Mouse (Mus musculus) frontal cortex, postnatal 25 days (tissue): ENCODE results near the gene Spg21.

Source experiments
- DNase-seq, 2 experiments: peaks; one replicate each; pipeline ENCODE4 v3.0.0; 2022; ENCODE audit warnings: low spot score in 2 of 2

Gene Spg21

DNA sequence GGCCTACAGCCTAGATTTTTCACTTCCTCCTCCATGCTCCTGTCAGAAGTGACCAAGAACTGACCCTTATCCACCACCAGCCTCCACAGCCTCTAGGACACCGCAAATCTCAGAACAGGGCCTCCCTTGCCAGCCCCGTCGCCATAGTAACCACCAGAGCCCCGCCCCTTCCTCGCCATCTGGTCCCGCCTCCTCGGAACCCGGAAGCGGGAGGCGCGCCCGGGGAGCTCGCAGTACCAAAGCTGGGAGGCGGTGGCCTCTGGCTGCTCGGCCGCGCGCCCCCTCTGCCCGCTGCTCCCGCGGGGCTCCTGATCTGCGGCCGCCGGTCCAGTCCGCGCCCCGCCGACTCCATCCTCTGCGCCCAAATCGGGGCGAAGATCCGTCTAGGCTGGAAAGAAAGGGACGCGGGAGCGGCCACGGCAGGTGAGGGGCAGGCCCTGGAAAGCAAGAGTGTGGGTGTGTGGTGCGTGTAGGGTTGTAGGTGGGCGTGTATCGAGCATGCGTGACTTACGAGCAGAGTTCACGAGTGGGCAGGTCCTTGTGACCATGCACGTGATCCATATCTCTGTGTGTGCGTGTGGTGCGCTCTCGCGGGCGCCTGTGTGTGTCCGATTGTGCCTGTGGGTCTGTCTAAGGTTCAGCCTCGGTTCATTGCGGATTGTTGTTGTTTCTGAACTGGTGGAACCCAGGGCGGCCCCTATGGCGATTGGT is at the start of gene Spg21:
Gene Spg21 (plus strand): TSS at position 216 of the 711 bp plus-strand sequence.
- DNase-seq, result peak; percentile 87 to 92

DNA sequence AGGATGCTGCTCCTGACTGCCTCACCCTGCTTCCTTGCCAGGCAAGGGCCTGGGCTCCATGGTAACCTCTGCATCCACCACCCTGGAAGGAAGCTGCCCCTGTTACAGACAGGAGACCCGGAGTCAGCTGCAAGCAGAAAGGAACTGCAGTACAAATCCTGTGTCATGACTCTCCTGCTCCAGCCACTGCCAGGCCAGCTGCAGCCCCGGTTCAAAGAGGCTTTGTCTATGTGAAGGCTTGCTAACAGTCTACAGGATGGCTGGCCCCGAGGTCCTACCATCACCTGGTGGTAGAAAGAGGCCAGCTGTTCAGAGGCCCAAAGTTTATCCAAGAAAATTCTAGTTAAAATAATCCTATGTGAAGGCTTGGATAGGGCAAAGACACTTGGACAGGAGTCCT is 49.4 kb upstream of the Spg21 start:
- DNase-seq, result no peak

DNA sequence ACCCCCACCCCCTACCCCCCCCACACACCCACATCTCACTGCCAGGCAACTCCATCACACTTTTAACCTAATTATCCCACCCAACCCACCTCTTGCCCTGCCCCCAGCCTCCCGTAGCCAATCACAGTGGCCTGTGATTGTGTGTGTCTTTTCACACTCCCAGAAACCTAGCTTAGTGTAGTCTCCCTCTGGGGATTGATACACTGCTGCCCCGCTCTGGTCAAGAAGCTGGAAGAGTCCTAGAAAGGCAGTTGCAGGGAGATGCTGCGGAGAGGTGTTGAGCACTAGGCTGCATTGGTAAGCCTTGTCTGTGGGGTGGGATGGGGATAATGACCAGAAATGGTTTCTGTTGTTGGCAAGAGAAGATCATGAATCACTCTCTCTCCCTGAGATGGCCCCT is 43.0 kb upstream of the Spg21 start:
- no peak for DNase-seq

DNA sequence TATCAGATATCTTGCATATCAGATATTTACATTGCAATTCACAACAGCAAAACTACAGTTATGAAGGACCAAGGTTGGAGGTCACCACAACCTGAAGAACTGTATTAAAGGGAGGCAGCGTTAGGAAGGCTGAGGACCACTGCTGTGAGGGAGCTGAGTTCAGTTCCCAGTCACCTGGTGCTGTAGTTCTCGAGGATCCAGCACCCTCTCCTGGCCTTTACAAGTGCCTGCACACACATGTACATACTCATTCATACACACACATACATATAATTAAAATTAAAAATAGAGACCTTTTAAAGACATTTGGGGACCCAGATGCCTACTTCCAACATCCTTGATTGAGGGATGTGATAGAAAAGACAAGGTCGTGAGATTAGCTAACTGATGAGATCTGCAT is 41.1 kb upstream of the Spg21 start:
- DNase-seq, result no peak

DNA sequence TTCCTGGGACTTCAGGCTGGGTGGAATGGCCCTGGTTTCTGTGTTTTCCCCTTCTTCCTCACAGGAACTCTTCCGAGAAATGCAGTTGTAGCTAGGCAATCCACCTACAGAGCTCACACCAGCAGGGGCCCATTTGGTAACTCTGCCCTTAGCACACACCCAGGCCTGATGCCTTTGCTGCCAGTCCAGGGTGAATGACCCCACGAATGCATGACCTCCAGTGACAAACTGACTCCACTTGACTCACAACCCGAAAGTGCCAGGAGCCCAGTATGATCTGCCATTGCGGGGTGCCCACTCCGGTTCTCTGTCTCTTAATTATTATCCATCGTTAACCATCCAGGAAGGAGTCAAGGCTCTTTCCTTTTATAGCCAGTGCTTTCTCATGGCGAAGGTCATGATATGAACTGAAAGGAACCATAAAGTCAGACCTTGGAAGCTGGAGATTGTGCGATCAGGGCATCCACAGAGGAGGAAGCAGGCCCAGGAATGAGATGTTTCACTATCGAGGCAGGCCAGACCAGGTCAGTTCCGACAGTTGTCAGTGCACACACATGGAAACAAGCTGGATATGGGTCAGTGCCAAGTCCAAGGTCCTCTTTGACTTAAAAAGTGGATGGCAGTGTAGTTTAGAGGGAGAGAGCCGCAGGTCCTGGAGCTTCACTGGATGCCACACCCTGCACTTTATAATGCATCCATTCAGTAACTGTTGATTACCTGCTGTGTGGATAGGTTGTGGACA is 37.8 kb upstream of the Spg21 start, which contains the start of gene Slc51b:
Gene Slc51b (minus strand): TSS at position 196 of the 742 bp plus-strand sequence.
- no peak for DNase-seq

DNA sequence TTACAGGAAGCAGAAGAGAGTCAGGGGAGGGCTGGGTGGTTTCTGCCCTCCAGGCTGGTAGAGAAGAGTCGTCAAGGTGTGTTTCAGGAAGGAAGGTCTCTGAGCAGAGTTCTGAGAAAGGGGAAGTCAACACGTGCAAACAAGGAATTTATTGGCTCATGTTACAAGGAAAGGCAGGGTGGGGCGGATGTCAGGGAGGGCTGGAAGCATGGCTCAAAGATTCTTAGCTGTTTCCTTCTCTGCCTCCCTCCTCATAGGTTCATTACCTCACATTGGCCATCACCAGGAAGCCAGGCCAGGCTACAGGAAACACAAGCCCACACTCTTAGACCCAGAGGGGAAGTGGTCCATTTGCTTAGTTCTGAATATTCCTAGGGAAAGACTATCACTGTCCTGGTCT is 36.4 kb upstream of the Spg21 start:
- no peak for DNase-seq

DNA sequence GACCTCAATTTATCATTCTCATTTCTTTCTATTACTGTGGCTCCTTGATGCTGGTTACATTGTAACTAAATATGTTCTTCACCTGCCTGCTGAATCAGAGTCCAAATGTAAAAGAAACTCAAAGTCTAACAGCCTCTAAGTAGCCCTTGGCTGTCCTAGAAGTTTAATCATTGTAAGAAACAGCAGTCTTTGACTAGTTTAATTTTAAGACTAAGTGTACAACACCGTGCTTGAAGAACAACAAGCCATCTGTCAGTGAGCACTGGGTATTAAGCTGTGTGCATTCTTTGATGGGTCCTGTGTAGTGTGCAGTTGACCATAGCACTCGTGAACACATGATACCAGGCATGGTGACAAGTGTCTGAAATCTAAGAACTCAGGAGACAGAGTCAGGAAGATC is 33.2 kb upstream of the Spg21 start:
- no peak for DNase-seq

DNA sequence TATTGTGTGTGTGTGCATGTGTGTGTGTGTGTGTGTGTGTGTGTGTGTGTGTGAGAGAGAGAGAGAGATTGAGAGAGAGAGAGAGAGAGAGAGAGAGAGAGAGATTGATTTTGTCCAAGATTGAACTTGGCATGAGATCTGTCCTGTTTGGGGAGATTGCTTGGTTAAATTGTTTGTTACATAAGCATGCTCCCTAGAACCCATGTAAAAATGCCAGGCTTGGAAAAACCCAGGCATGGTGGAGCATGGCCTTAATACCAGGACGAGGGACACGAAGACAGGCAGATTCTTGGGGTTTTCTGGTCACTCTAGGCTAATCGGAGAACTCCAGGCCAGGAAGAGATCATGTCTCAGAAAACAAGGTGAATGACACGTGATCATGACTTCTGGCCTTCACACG is 32.7 kb upstream of the Spg21 start:
- no peak for DNase-seq

DNA sequence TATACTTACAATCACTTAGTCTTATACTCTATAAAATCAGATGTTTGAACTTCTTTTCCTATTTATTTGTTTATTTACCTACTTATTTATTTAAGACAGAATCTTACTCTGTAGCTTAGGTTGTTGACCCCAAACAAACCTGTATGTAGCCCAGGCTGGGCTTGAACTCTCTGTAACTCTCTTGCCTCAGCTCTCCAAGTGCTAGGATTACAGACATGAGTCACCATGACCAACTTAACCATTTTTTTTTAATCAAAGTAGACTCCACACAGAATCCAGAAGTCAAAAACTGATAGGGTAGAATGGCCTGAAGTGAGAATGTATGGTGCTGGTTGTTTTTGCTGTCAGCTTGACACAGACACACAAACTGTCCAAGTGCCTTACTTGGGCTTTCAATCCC is 30.3 kb upstream of the Spg21 start:
- DNase-seq, result no peak

DNA sequence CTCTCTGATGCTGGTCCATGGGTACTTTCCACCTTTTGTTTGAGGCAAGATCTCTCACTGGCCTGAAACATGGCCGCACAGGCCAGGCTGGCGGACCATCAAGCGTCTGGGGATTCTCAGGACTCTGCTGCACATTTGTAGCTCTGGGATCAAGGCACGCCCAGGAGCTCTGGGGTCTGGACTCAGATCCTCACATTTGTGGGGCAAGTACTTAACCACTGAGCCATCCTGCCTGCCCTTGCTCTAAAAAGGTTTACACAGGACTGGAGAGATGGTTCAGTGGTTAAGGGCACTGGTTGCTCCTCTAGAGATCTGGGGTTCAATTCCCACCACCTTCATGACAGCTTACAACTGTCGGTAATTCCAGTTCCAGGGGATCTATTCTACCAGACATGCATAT is 29.8 kb upstream of the Spg21 start:
- DNase-seq, result no peak

DNA sequence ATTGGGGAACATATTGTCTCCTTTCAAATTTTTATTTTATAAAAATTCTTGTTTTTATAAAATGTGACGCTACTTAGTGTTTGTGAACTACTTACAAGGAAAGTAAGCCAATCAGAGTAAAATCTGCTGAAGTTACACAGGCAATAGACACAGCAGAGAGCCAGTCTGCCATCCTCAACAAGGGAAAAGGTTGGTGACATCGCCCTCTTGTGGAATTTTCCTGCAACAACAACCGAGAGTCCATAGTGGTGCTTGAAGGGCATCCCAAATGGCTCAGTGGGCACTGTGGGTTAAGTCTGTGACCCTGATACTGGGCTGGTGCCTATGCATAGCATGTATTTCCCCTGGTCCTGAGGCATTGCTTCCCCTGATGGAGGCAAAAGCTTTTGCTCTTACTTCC is 28.5 kb upstream of the Spg21 start:
- peak; percentile 86 to 88 for DNase-seq

DNA sequence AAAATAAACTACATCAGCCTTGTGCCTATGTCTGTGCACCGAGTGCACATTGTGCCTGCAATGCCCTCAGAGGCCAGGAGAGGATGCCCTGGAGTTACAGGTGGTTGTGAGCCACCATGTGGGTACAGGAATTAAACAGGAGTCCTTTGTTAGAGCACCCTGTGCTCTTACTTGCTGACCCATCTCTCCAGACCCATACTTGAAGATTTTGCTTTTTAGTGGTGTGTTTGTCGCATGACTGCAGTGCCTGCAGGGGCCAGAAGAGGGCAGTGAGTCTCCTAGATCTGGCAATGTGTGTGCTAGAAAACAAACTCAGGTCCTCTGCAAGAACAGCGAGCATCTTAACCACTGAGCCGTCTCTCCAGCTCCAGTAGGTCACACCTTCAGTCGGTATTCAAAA is 26.6 kb upstream of the Spg21 start:
- DNase-seq, result no peak

DNA sequence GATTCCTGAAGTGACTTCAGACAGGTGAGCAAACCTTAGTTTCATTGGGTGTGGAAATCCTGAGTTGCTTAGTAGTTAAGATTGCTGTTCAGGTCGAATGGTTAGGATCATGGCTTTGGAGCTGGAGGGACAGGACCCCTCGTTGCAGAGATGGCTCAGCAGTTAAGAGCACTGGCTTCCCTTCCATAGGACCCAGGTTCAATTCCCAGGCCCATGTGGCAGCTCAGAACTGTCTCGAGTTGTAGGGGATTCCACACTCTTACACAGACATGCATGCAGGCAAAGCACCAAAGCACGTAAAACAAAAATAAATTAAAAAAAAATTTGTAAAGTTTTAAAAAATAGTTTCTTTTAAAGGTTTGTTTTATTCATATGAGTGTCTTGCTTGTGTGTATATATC is 25.5 kb upstream of the Spg21 start:
- DNase-seq, result no peak

DNA sequence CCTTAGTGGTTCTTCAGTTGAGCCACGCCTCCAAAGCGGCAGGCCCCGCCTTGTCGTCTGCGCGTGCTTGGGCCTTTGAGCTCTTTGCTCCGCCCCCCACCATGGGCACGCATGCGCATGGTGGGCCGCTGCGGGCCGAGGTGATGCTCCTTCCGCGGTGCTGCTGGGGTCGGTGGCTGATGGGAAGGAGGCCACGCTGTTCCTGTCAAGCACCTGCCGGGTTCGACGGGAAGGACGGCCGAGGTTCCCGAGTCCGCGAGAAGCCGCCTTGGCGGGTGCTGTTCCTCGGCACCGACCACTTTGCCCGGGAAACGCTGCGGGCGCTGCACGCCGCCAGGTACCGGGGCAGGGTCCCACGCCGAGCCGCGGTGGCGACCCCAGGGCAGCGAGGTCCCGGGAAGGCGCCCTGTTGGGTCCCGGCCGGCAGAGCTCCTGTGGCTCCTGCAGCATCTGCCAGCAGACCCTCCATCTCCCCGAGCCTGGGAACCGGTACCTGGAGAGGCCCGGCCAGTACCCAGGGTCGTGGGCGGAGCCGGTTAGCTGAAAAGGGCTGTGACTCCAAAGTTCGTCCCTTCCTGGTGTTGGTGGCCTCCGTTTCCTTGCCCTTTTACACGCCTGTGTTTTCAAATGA is 25.0 kb upstream of the Spg21 start, which contains the start of gene Mtfmt:
Gene Mtfmt (plus strand): TSS at position 112 of the 631 bp plus-strand sequence.
- DNase-seq, result peak; percentile 76 to 82

DNA sequence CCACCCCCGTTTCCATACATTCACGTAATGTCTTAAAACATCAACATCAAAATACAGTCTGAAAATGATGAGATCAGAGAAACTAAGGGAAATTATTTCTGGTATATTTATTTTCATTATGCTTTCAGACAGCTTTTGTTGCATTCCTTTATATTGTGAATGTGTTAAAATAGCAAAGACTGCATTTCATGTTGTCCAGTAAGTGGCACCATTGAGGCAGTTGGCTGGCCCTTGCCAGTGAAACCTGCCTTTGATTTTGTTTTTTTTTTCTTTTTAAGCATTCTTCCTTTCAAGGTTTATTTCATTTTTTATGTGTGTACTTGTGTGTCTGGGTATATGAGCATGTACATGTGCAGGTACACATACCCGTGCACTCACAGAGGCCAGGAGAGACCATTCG is 16.1 kb upstream of the Spg21 start:
- DNase-seq, result no peak

DNA sequence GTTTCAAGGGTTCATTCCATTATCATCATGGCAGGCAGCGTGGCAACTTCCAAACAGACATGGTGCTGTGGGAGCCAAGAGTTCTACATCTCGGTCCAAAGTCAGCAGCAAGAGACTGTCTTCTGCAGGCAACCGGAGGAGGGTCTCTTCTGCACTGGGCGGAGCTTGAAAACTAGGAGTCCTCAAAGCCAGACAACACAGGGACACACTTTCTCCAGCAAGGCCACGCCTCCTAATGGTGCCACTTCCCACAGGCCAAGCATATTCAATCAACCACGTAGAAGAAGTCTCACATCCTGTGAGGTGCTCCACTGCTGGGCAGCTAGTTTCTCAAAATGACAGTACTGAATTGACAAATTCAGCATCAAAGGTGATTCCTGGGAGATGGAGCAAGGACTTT is 12.8 kb upstream of the Spg21 start:
- DNase-seq, result no peak

DNA sequence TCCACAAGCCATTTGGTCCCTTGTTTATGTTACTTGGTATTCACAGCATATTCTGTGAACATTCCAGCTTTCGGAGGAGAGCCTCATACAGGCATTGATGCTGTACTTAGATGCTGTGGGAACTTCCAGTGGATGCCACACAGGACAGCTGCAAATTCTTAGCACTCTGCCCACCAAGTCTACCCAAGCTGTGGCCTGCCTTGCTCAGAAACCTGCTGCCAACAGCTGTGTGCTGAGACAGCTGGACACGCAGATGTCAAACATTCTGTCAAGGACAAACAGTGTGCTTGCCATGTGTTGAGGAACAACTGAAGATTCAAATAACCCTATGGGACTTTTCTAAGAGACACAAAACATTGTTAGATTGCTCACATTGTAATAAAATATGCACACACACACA is 1.8 kb upstream of the Spg21 start:
- DNase-seq, result no peak

DNA sequence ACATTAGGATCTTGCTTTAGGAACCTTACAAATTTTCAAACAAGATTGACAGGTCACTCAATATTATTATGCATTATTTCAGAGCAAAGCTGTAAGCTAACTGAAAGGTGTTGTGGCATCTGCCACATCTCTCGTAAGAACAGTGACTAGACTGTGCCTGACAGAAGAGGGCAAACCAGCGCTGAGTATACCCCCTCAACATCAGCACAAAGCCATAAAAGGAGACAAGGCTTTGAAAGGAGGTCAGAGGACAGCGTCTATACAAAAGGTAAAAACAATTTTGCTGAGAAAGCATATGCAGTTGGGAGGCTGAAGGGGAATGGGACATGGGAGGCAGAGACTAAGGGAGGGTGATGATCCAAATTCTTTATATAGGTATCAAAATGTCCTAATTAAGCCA is 549 bp upstream of the Spg21 start:
- no peak for DNase-seq

DNA sequence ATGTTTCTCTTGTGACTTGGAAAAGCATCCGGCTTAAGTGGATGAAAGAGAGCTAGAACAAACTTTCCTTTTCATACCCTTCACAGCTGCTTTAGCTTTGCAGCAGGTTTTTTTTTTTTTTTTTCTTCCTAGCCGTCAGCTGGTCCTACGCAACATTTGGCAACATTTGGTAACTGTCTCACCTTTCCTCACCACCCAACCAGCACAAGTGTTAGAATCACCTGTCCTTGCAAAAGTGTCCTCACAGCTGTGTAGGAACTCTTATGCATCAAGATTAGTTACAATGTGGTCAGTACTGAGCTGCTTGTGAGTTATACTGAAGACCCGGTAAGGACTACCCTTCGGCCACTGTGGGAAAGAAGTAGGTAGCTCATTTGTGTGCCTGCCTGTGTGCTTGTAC is 1.8 kb downstream of the Spg21 start:
- no peak for DNase-seq

DNA sequence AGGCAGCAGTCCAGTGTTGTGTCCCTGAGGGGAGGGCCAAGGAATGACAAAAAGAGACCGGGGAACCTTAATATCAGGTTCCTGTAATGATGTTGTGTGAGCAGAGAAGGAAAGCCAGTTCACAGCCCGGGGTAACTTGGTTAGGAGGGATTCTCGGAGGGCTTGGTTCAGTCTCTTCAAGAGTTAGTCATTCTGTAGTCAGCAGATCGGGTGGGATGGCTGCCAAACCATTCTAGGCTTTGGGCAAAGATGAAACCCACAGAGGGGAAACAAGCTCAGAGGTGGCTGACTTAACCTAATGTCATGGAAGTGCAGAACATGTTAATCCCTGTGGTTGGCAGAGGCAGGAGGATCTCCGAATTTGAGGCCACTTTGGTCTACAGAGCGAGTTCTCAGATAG is 3.4 kb downstream of the Spg21 start:
- DNase-seq, result no peak

DNA sequence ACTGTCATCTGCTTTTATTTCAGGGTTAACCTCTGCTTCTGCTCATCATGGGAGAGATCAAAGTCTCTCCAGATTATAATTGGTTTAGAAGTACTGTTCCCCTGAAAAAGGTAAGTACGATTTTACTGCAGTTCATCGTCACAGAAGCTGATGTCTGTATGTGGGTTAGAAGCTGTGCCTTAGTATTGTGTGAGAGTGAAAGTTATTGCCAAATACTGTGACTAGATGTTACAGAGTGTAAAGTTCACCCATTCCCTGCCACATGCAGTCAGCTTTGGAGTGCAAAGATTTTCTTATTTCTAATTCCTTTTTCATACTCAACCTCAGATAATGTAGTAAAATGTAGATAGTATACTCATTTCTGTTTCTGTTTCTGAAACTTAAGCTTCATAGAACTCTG is 4.5 kb downstream of the Spg21 start:
- DNase-seq, result no peak

DNA sequence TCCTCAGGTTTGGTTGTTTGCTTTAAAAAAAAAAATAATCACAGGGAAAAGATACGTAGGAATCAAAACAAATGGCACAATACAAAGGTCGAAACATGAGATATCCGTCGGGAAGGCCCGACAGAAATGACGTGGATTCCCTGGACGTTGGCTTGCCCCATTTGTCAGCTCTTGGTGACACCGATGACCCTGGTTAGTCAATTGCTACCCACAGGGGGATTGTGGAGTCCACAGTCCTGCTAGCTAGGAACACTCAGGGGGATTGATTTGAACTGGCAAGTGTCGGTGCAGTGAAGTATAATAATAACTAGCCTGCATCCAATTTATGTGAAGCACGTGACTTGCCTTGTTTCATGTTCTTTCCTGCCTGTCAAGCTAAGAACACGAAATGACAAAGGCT is 6.9 kb downstream of the Spg21 start:
- DNase-seq, result no peak

DNA sequence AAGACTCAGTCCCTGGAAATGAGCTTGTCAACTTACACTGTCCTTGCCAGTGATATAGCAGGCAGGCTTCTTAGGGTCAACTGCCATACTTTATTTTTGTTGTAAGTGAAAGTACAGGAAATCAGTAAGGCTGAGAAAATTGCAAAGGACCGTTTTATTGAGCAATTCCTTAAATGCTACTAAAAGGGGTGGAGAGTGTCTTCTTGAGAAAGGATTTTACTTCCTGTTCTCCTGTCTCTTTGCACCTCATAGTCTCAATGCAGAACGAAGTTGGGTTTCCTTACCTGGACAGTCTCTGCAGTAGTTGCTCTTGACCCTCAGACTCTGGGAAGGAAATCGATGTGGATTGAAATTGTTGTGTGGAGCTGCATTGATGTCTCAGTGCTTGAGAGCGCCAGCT is 12.0 kb downstream of the Spg21 start:
- DNase-seq, result no peak
